Mouse (Mus musculus): ENCODE measurements around the gene 2210016L21Rik.

GRCm38 (mm10) chr5:114964967-114965898 is 23.3 kb downstream of the 2210016L21Rik start:
- no peak for TF ChIP-seq CTCF (IDR thresholded peaks at IDR 0.05)
- TF ChIP-seq EP300 (IDR thresholded peaks at IDR 0.05), result no peak
